ENCODE assay signal across 21 mouse cellular contexts in genomic region chr6:104402348-104402747, GRCm38 (mm10).
DNase-seq lines count a peak whose midpoint lies in the region; ATAC-seq and TF ChIP-seq lines count a peak whose summit lies in the region.
"Had no signal": no experiment of that assay in that cellular context is flagged by ENCODE, and none has a peak within 500 bp of the region (broad histone marks: within the 10 kb centered on the region; RNA-seq: fewer than 3 reads in every experiment).

No protein-coding gene starts in this region.

- no peak overlapping the region for H3K27ac ChIP-seq in forebrain, embryonic 11.5 days (ENCODE audit: low read depth, low read length)
- no peak overlapping the region for H3K27ac ChIP-seq in forebrain, embryonic 10.5 days
- no peak overlapping the region for H3K27ac ChIP-seq in midbrain, postnatal 0 days (ENCODE audit: low read depth, low read length)
- no peak overlapping the region for H3K27ac ChIP-seq in midbrain, embryonic 13.5 days
- H3K27ac ChIP-seq in forebrain, embryonic 16.5 days (ENCODE audit: low read length) = no peak overlapping the region
- H3K27ac ChIP-seq: embryonic facial prominence, embryonic 12.5 days; heart, embryonic 13.5 days; hindbrain, embryonic 12.5 days had no signal

- DNase-seq in forebrain, embryonic 11.5 days (ENCODE audit: low spot score) = no peak
- DNase-seq in forebrain, embryonic 10.5 days (ENCODE audit: extremely low spot score, low spot score) = no peak
- DNase-seq in midbrain, postnatal 0 days (ENCODE audit: low spot score) = peak; percentile 14
- no peak for DNase-seq in spleen, postnatal 4 days (ENCODE audit: low spot score in 2 of 2)
- DNase-seq: adrenal gland, postnatal 10 days; B cell, adult 2 months; cerebellum, adult 11-12 months; cerebellum, adult 9-10 months; cerebellum, postnatal 25 days; gastrocnemius, postnatal 36 days; heart, adult 11 months; heart, postnatal 36 days had no signal

- 68% methylated on average over 3 of the region's 3 CpGs for WGBS in forebrain, embryonic 11.5 days
- 81% methylated on average over 3 of the region's 3 CpGs for WGBS in forebrain, embryonic 10.5 days
- WGBS in midbrain, postnatal 0 days = 78% methylated on average over 3 of the region's 3 CpGs
- 79% methylated on average over 3 of the region's 3 CpGs for WGBS in midbrain, embryonic 13.5 days
- WGBS in forebrain, embryonic 16.5 days = 24% methylated on average over 3 of the region's 3 CpGs

- no peak overlapping the region for H3K4me3 ChIP-seq in forebrain, embryonic 11.5 days (ENCODE audit: low read depth, low read length)
- no peak overlapping the region for H3K4me3 ChIP-seq in forebrain, embryonic 10.5 days
- no peak overlapping the region for H3K4me3 ChIP-seq in midbrain, postnatal 0 days (ENCODE audit: low read depth, low read length)
- H3K4me3 ChIP-seq in midbrain, embryonic 13.5 days (replicated peaks) = no peak overlapping the region
- H3K4me3 ChIP-seq in forebrain, embryonic 16.5 days (replicated peaks; ENCODE audit: low read length) = no peak overlapping the region
- H3K4me3 ChIP-seq: embryonic facial prominence, embryonic 12.5 days; heart, embryonic 13.5 days; hindbrain, embryonic 12.5 days had no signal

- no peaks in the 10 kb centered on the region for H3K4me1 ChIP-seq in forebrain, embryonic 11.5 days (replicated peaks; ENCODE audit: control insufficient read depth, insufficient read depth, low read length)
- no peaks in the 10 kb centered on the region for H3K4me1 ChIP-seq in forebrain, embryonic 10.5 days
- no peaks in the 10 kb centered on the region for H3K4me1 ChIP-seq in midbrain, postnatal 0 days (ENCODE audit: insufficient read depth, low read length)
- H3K4me1 ChIP-seq in midbrain, embryonic 13.5 days (replicated peaks) = no peaks in the 10 kb centered on the region
- 0 out of 2 replicates have a peak, but pooled peaks cover 3% of the 10 kb centered on the region for H3K4me1 ChIP-seq in forebrain, embryonic 16.5 days (replicated peaks; ENCODE audit: control insufficient read depth, insufficient read depth, low read length)
- H3K4me1 ChIP-seq: embryonic facial prominence, embryonic 12.5 days; heart, embryonic 13.5 days; hindbrain, embryonic 12.5 days had no signal

- H3K4me2 ChIP-seq in forebrain, embryonic 11.5 days (ENCODE audit: low read depth, low read length, severe bottlenecking) = no peak overlapping the region
- H3K4me2 ChIP-seq in midbrain, postnatal 0 days (ENCODE audit: low read depth, low read length, poor library complexity, severe bottlenecking) = no peak overlapping the region
- no peak overlapping the region for H3K4me2 ChIP-seq in midbrain, embryonic 13.5 days (replicated peaks)
- H3K4me2 ChIP-seq in forebrain, embryonic 16.5 days (ENCODE audit: low read length) = no peak overlapping the region
- H3K4me2 ChIP-seq: embryonic facial prominence, embryonic 12.5 days; heart, embryonic 13.5 days; hindbrain, embryonic 12.5 days had no signal

- H3K9me3 ChIP-seq in forebrain, embryonic 11.5 days (ENCODE audit: control insufficient read depth, low read length) = no peaks in the 10 kb centered on the region
- H3K9me3 ChIP-seq in forebrain, embryonic 10.5 days = no peaks in the 10 kb centered on the region
- H3K9me3 ChIP-seq in midbrain, postnatal 0 days (ENCODE audit: low read length) = no peaks in the 10 kb centered on the region
- no peaks in the 10 kb centered on the region for H3K9me3 ChIP-seq in midbrain, embryonic 13.5 days
- H3K9me3 ChIP-seq in forebrain, embryonic 16.5 days (ENCODE audit: control insufficient read depth, low read length) = no peaks in the 10 kb centered on the region
- H3K9me3 ChIP-seq: embryonic facial prominence, embryonic 12.5 days; heart, embryonic 13.5 days; hindbrain, embryonic 12.5 days had no signal

- ATAC-seq in forebrain, embryonic 11.5 days (replicated peaks; ENCODE audit: low FRiP score) = peak; percentile 47; the same call in 1 of the 2 replicates
- no peak for ATAC-seq in midbrain, postnatal 0 days (ENCODE audit: low FRiP score)
- ATAC-seq in midbrain, embryonic 13.5 days = no peak
- peak; percentile 91 for ATAC-seq in forebrain, embryonic 16.5 days
- ATAC-seq in megakaryocyte, adult 5-6 weeks (ENCODE audit: poor library complexity, severe bottlenecking) = no peak
- ATAC-seq: CD4-positive, CD25-positive, alpha-beta regulatory T cell, adult 4 months; hindbrain, embryonic 16.5 days had no signal

- no peak overlapping the region for H3K9ac ChIP-seq in forebrain, embryonic 11.5 days (ENCODE audit: low read length)
- H3K9ac ChIP-seq in midbrain, postnatal 0 days (replicated peaks; ENCODE audit: low read length, poor library complexity, severe bottlenecking) = no peak overlapping the region
- H3K9ac ChIP-seq in midbrain, embryonic 13.5 days (replicated peaks) = no peak overlapping the region
- H3K9ac ChIP-seq in forebrain, embryonic 16.5 days (replicated peaks; ENCODE audit: low read depth, low read length) = no peak overlapping the region
- H3K9ac ChIP-seq: embryonic facial prominence, embryonic 12.5 days; heart, embryonic 13.5 days; hindbrain, embryonic 12.5 days had no signal

- TF ChIP-seq CTCF in midbrain, postnatal 0 days (IDR thresholded peaks at IDR 0.05) = no peak

- H3K36me3 ChIP-seq in forebrain, embryonic 11.5 days (ENCODE audit: control insufficient read depth, insufficient read depth, low read length) = no peaks in the 10 kb centered on the region
- H3K36me3 ChIP-seq in forebrain, embryonic 10.5 days (replicated peaks) = no peaks in the 10 kb centered on the region
- no peaks in the 10 kb centered on the region for H3K36me3 ChIP-seq in midbrain, postnatal 0 days (ENCODE audit: insufficient read depth, low read length)
- H3K36me3 ChIP-seq in midbrain, embryonic 13.5 days = no peaks in the 10 kb centered on the region
- H3K36me3 ChIP-seq in forebrain, embryonic 16.5 days (ENCODE audit: control insufficient read depth, insufficient read depth) = no peaks in the 10 kb centered on the region
- H3K36me3 ChIP-seq: embryonic facial prominence, embryonic 12.5 days; G1E; heart, embryonic 13.5 days; hindbrain, embryonic 12.5 days had no signal

- no peaks in the 10 kb centered on the region for H3K27me3 ChIP-seq in forebrain, embryonic 11.5 days (ENCODE audit: control insufficient read depth, insufficient read depth, low read length)
- no peaks in the 10 kb centered on the region for H3K27me3 ChIP-seq in forebrain, embryonic 10.5 days (ENCODE audit: poor library complexity, severe bottlenecking)
- no peaks in the 10 kb centered on the region for H3K27me3 ChIP-seq in midbrain, postnatal 0 days (ENCODE audit: insufficient read depth, low read length)
- no peaks in the 10 kb centered on the region for H3K27me3 ChIP-seq in midbrain, embryonic 13.5 days
- H3K27me3 ChIP-seq in forebrain, embryonic 16.5 days (replicated peaks; ENCODE audit: control insufficient read depth, insufficient read depth, low read length) = no peaks in the 10 kb centered on the region
- H3K27me3 ChIP-seq: embryonic facial prominence, embryonic 12.5 days; heart, embryonic 13.5 days; hindbrain, embryonic 12.5 days had no signal

Comparison
In these comparisons a context has a peak if more than half of its experiments do, and no peak if none do; other contexts are left out.
1. ATAC-seq: peak in forebrain, embryonic 11.5 days (single experiment) and forebrain, embryonic 16.5 days (single experiment); none in midbrain, postnatal 0 days (single experiment), midbrain, embryonic 13.5 days (single experiment) and megakaryocyte, adult 5-6 weeks (single experiment).